Mouse (Mus musculus) hindbrain, embryonic 12.5 days (tissue): ENCODE data around the gene Sirpa. TPM values are rescaled to one million over a fixed set of nuclear protein-coding genes. Genes with fewer than 3 reads are reported as not detected.

ENCODE experiments used
- ATAC-seq: fragments of 200-750 bp; cut with Nextera tagmentation; 2 replicates; pipeline ENCODE4 v1.8.0; 2017; ENCODE audit warnings: moderate TSS enrichment; ENCODE audit not compliant: low FRiP score
- H3K27ac ChIP-seq: fragments of 300-500 bp; sonication (generic); 2 replicates; pipeline ENCODE4 v1.5.1; 2016; ENCODE audit warnings: mild to moderate bottlenecking
- H3K27me3 ChIP-seq: fragments of 300-500 bp; sonication (generic); 2 replicates; pipeline ENCODE4 v1.6.1; 2016; ENCODE audit warnings: mild to moderate bottlenecking
- H3K36me3 ChIP-seq: fragments of 300-500 bp; sonication (generic); 2 replicates; pipeline ENCODE4 v1.6.1; 2016; ENCODE audit warnings: mild to moderate bottlenecking
- H3K4me1 ChIP-seq: fragments of 300-500 bp; sonication (generic); 2 replicates; pipeline ENCODE4 v1.6.1; 2016
- H3K4me2 ChIP-seq: fragments of 300-500 bp; sonication (generic); replicated peaks from 2 replicates; pipeline ENCODE4 v1.6.1; 2016; ENCODE audit warnings: mild to moderate bottlenecking
- H3K4me3 ChIP-seq: fragments of 300-500 bp; sonication (generic); 2 replicates; pipeline ENCODE4 v1.5.1; 2016; ENCODE audit warnings: mild to moderate bottlenecking
- H3K9ac ChIP-seq: fragments of 300-500 bp; sonication (generic); 2 replicates; pipeline ENCODE4 v1.6.1; 2016; ENCODE audit warnings: mild to moderate bottlenecking, moderate library complexity
- H3K9me3 ChIP-seq: fragments of 300-500 bp; sonication (generic); replicated peaks from 2 replicates; pipeline ENCODE4 v1.6.1; 2016; ENCODE audit warnings: mild to moderate bottlenecking
- WGBS: fragments of 180-500 bp; shearing (Covaris S2); methylation state at CpG from one replicate; pipeline ENCODE4 v1.1.7; 2016; 5-methylcytosine and 5-hydroxymethylcytosine counted together
- polyA plus RNA-seq: library from polyadenylated mRNA; unstranded; fragments of >200 nt; fragmentation: Nextera tagmentation; extraction: Ambion mirVana; gene quantifications from 2 replicates; pipeline ENCODE4 v1.2.1, GENCODE M21; 2016

Sirpa gene
- polyA plus RNA-seq, 1 experiment from 2014 or later, result 29.2 TPM

DNA sequence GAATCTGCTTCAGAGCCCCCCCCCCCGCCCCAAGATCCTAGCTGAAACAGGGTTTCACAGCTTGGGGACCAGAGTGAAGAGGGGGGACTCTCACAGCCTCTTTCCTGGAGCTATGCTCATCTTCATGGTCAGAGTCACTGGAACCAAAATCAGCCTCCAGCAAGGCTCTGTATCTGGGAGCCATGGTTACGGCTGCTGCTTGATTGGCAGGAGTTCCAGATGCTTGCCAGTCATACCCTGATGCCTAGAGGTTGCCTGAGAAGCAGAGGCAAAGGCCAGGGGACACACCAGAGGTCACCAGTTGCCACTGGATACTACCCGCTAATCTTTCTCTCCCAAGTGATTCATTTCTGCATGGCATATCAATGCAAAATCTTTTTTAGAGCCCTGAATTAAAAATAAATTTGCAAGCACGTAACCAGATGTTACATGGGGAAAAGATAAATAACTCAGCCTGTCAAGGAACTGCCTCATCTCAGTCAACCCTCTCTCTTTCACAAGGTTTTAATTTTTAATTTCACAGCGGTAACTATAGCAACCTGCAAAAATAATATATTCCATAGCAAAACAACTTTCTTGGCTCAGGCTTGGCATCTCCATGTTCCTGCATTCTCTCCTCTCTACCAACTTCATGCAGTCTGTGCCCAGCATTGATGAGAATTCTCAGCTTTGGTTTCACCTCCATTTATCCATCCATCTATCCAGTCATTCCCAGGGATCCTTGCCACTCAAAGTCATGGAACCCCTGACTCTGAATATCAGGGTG lies 28.5 kb upstream of the Sirpa start:
- WGBS, result 57% methylated on average over 5 of the region's 5 CpGs
- peaks cover 6% of the 10 kb centered on the region; the same call in 1 of the 2 replicates for H3K4me1 ChIP-seq
- no peak for ATAC-seq
- H3K27me3 ChIP-seq, result peaks cover 2% of the 10 kb centered on the region; the same call in 1 of the 2 replicates
- H3K4me2 ChIP-seq, result no peak overlapping the region
- no peak overlapping the region for H3K4me3 ChIP-seq
- H3K9ac ChIP-seq, result no peak overlapping the region
- H3K27ac ChIP-seq, result no peak overlapping the region
- H3K9me3 ChIP-seq, result no peaks in the 10 kb centered on the region
- no peaks in the 10 kb centered on the region for H3K36me3 ChIP-seq

DNA sequence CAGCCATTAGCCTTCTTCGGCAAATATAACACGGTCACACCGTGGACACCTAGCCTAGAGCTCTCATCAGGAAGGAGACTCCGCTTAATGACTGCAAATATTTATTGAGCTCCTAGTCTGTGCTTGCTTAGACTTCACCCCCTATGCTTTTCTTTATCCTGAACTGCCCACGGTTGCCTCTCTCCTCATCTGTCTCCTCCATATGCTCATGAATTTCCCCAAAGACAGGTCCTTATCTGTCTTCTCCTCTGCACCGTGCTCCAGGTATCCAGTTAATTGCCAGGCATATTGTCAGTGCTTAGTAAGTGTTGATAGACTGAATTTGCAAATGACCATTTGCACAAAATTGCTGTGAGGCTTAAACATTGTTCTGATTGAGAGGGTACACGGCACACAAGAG lies 23.5 kb upstream of the Sirpa start:
- Histone ChIP-seq H3K9me3 (no peaks in the 10 kb centered on the region), H3K27ac (no peak overlapping the region)
- WGBS, result 87% methylated on average over 7 of the region's 7 CpGs

DNA sequence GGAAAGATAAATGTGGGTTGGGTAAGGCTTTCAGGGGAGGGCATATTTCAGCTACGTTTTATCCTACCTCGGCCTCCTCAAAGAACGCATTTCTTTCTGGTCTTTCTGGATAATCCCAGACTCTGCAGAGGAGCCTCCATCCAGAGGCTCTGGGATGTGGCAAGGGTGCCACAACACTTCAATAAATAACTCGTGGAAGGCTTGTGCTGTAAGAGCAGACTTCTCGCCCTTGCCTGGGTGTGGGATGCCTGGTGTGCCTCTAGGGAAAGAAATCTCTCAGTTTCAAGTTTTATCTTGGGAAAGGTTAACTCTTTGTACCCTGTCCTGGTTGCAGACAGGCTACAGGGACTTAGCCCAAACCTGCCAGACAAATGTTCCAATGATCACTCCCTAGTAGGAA lies 23.1 kb upstream of the Sirpa start:
- Histone ChIP-seq H3K4me3 (no peak overlapping the region), H3K9ac (no peak overlapping the region), H3K4me1 (peaks cover 11% of the 10 kb centered on the region), H3K27me3 (peaks cover 8% of the 10 kb centered on the region), H3K27ac (no peak overlapping the region), H3K4me2 (no peak overlapping the region), H3K9me3 (no peaks in the 10 kb centered on the region), H3K36me3 (no peaks in the 10 kb centered on the region)
- ATAC-seq, result no peak
- 75% methylated on average over 5 of the region's 5 CpGs for WGBS

More for the DNA sequence above, 23.5 kb upstream of the Sirpa start:
- Histone ChIP-seq H3K4me2 (no peak overlapping the region), H3K4me1 (peaks cover 7% of the 10 kb centered on the region), H3K36me3 (no peaks in the 10 kb centered on the region), H3K27me3 (peaks cover 8% of the 10 kb centered on the region), H3K4me3 (no peak overlapping the region), H3K9ac (no peak overlapping the region)
- ATAC-seq, result no peak

DNA sequence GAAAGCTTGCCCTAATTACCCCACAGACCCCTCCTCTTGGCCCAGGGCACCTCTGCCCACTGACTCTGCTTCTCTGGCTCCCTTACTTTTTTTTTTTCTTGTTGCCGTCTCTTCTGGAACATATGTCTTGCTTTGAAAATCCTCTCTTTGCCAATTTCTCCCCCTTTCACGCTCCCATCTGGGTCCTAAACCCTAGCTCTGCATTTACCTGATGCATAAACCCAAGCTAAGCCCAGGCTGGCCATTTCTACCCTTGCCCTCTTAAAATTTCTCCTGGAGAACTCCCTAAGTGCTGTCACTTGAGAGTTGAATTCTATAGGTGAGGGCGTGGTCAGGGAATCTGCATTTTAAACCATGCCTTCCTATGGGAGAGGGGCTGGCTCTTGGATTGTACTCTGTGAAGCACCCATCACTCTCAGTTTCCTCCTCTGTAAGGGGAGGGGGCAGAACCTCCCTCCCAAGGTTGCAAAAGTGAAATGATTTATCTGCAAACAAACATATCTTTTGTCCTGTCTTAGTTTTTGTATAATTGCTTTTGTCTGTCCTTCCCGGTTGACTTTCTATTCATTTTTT lies 18.8 kb upstream of the Sirpa start:
- Histone ChIP-seq H3K27me3 (peaks cover 7% of the 10 kb centered on the region), H3K4me3 (peak overlapping the region; percentile 20), H3K9ac (0 out of 2 replicates have a peak overlapping the region, but pooled peaks have one; percentile 24), H3K27ac (no peak overlapping the region), H3K4me1 (peaks cover 14% of the 10 kb centered on the region), H3K4me2 (peak overlapping the region; percentile 53), H3K36me3 (no peaks in the 10 kb centered on the region), H3K9me3 (no peaks in the 10 kb centered on the region)
- WGBS, result 20% methylated on average over 4 of the region's 4 CpGs
- 0 out of 2 replicates have a peak, but pooled peaks have one; percentile 60 for ATAC-seq

DNA sequence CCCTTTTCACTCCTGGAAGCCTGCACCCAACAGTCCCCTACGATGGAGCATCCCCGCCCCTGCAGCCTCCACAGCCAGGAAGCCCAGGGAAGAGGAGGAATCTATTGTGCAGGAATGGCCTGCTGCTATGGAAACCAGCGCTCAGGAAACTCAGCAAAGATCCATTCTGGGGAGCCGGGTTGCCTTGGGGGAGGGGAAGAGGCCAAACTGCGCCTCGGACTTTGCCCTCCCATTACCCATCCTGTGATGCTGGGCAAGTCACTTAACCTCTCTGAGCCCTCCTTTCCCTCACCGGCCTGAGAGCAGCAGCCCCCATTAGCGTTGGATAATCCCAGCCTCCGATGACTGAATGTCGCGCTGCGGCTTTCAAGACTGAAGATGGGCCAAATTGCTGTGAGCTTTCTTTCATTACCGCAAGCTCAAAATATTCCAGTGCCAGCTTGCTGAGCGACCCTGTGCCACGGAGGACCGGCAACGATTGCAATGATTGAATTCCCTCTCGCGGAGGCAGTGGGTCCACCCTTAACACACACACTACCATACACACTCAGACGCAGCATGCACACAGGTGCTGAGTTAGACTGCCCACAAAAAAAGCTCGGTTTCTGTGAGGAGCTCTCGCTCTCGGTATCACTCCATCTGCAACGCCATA lies 18.1 kb upstream of the Sirpa start:
- Histone ChIP-seq H3K36me3 (no peaks in the 10 kb centered on the region), H3K4me1 (peaks cover 14% of the 10 kb centered on the region), H3K27me3 (peaks cover 5% of the 10 kb centered on the region; the same call in 1 of the 2 replicates), H3K4me2 (peak overlapping the region; percentile 53), H3K9ac (0 out of 2 replicates have a peak overlapping the region, but pooled peaks have one; percentile 24), H3K27ac (no peak overlapping the region), H3K9me3 (no peaks in the 10 kb centered on the region), H3K4me3 (peak overlapping the region; percentile 20)
- peak; percentile 81 for ATAC-seq
- 12% methylated on average over 24 of the region's 24 CpGs for WGBS

DNA sequence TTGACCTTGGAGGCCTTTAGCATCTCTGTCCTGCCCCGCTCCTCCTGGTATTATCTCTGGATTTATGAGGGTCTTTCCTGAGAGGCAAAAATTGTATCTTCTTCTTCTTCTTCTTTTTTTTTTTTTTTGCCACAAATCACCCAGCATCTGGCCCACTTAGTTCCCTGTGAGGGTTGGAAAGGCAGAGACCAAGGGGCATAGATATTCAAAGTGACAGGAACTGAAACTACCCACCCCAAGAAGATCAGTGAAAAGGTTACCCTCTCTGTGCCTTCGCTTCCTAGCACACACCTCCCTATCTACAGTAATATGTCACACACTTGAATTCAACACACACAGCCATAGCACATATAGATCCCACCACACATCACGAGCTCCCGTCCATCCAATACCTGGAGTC lies 17.5 kb upstream of the Sirpa start:
- Histone ChIP-seq H3K27me3 (peaks cover 5% of the 10 kb centered on the region; the same call in 1 of the 2 replicates), H3K27ac (no peak overlapping the region), H3K4me2 (no peak overlapping the region), H3K4me1 (peaks cover 14% of the 10 kb centered on the region), H3K9me3 (no peaks in the 10 kb centered on the region), H3K36me3 (no peaks in the 10 kb centered on the region), H3K4me3 (no peak overlapping the region), H3K9ac (no peak overlapping the region)
- no peak for ATAC-seq
- 92% methylated on average over 4 of the region's 4 CpGs for WGBS

DNA sequence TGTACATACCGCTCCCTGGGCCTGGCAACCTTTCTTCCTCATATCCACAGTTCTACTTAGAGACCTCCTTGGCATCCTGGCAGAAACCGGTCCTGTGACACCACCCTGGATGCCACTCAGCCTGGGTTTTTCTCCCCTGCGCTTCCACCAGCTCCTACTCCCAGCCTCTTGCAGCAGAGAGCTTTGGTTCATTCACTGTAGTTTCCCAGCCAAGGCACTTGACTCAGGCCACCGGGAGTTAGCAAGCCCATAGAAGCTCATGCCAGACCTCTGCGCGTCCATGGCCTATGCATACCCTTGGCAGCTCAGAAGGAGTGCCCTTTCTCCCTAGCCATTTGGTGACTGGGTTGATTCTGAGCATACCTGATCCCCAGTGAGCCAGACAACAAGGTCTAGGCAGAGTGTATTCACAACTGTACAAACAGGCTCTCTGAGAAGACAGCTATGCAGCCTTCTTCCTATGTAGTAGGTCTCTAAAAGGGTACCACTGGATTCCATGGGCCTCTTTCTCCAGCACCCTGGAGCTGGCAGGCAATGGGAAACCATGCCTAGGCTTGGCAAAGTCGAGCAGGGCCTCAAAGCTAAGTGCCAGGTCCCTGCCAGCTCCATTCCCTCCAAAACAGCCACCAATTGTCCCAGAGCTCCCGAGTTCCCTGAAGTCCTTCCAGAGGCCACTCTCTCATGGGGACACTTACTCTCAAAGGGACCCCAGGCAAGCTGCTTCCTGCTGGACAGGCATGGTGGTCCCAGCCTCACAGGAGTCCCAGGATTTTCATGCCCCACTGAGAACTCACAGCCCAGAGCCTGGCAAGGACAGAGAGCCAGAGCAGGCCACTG lies 15.8 kb upstream of the Sirpa start:
- 84% methylated on average over 8 of the region's 8 CpGs for WGBS
- Histone ChIP-seq H3K27ac (no peak overlapping the region), H3K4me3 (no peak overlapping the region), H3K4me1 (peaks cover 14% of the 10 kb centered on the region), H3K9ac (no peak overlapping the region), H3K9me3 (no peaks in the 10 kb centered on the region), H3K4me2 (no peak overlapping the region), H3K36me3 (no peaks in the 10 kb centered on the region), H3K27me3 (peaks cover 11% of the 10 kb centered on the region; the same call in 1 of the 2 replicates)
- ATAC-seq, result no peak

DNA sequence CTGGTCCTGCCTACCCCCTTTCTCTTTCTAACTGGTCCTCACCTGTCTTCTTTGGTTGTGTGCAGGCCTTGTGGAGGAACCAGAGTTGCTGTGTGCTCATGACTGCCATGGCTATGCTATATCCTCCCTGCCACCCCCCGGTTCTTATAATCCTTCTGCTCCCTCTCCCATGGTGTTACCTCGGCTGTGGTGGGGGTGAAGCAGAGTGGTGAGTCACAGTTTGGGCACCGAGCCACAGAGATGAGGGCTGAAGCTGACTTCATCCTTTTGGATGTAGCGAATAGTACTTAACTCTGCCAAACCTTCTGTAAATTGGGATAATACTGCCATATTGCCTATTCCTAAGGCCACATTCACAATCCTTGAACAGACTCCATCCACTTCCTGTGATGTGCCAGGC lies 12.0 kb upstream of the Sirpa start:
- no peaks in the 10 kb centered on the region for H3K36me3 ChIP-seq
- 91% methylated on average over 4 of the region's 4 CpGs for WGBS
- H3K27me3 ChIP-seq, result 0 out of 2 replicates have a peak, but pooled peaks cover 5% of the 10 kb centered on the region
- H3K9me3 ChIP-seq, result no peaks in the 10 kb centered on the region
- no peak overlapping the region for H3K9ac ChIP-seq
- no peak overlapping the region for H3K4me3 ChIP-seq
- H3K4me2 ChIP-seq, result no peak overlapping the region
- no peak overlapping the region for H3K27ac ChIP-seq
- peaks cover 8% of the 10 kb centered on the region; the same call in 1 of the 2 replicates for H3K4me1 ChIP-seq
- no peak for ATAC-seq

DNA sequence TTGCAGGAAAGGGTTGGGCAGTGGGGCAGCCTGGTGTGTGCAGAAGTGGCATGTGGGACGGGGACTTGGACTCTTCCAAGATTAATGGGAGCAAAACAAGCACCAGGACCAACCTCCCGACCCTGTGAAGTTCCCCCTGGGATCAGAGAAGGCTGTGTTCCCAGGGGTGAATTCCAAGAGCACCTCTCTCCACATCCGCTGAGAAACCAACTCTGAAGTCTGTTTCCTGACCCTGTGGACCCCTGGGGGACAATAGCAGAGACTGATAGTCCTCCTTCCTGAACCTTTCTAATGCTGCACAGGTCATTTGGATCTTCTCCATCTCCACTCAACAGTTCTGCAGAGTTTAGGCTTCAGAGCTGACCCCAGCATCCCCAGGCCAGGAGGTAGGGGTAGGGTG lies 10.8 kb upstream of the Sirpa start:
- WGBS, result 59% methylated on average over 3 of the region's 3 CpGs
- H3K9me3 ChIP-seq, result no peaks in the 10 kb centered on the region
- peaks cover 5% of the 10 kb centered on the region; the same call in 1 of the 2 replicates for H3K27me3 ChIP-seq
- H3K36me3 ChIP-seq, result no peaks in the 10 kb centered on the region
- H3K4me3 ChIP-seq, result no peak overlapping the region
- H3K4me2 ChIP-seq, result no peak overlapping the region
- no peak for ATAC-seq
- no peak overlapping the region for H3K9ac ChIP-seq
- H3K27ac ChIP-seq, result no peak overlapping the region
- H3K4me1 ChIP-seq, result peaks cover 8% of the 10 kb centered on the region; the same call in 1 of the 2 replicates

DNA sequence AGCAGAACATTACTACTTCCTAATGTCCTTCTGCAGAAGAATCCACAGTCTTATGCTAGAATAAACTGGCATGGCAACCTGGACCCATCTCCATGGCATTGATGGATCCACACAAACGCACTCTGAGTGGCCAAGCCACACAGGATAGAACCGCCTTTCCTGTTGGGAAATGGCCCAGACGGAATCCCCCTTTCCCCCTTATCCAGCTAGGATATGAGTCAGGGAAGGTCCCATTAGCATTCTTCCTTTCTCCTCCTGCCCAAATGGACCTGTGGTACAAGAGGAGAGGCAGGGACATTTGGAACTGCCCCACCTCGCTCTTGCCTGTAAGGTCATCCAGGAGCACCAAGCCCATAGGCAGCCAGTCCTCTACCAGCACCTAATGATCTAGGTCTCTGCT lies 10.4 kb upstream of the Sirpa start:
- ATAC-seq, result no peak
- peaks cover 8% of the 10 kb centered on the region; the same call in 1 of the 2 replicates for H3K4me1 ChIP-seq
- peaks cover 6% of the 10 kb centered on the region; the same call in 1 of the 2 replicates for H3K27me3 ChIP-seq
- H3K36me3 ChIP-seq, result no peaks in the 10 kb centered on the region
- H3K9ac ChIP-seq, result no peak overlapping the region
- H3K27ac ChIP-seq, result no peak overlapping the region
- WGBS, result 83% methylated on average over 4 of the region's 4 CpGs
- H3K4me3 ChIP-seq, result no peak overlapping the region
- H3K4me2 ChIP-seq, result no peak overlapping the region
- no peaks in the 10 kb centered on the region for H3K9me3 ChIP-seq

DNA sequence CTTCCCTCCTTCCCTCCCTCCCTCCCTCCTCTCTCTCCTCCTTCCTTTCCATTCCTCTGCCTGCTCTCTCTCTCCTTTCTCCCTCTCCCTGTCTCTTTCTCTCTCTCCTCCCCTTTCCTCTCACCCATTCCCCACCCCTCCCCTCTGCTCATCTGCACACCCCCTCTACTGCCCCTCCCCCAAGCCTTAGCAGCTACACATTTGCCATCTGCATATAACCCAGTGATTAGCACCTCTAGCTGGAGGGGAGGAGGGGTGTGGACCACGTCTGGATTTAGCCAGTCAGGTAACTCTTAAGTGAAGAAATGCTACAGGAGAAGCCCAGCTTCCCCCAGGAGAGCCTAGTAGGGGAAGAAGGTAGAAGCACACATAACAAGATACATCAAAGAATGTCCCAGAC lies 7.7 kb upstream of the Sirpa start:
- 13% methylated on average over 1 of the region's 1 CpGs for WGBS
- H3K9me3 ChIP-seq, result no peaks in the 10 kb centered on the region
- no peak for ATAC-seq

More for the DNA sequence above, 7.7 kb upstream of the Sirpa start:
- Histone ChIP-seq H3K9ac (no peak overlapping the region), H3K36me3 (no peaks in the 10 kb centered on the region), H3K4me2 (no peak overlapping the region), H3K4me1 (peaks cover 16% of the 10 kb centered on the region; the same call in 1 of the 2 replicates), H3K4me3 (no peak overlapping the region), H3K27ac (no peak overlapping the region), H3K27me3 (peaks cover 9% of the 10 kb centered on the region; the same call in 1 of the 2 replicates)
